Mouse (Mus musculus) MEL (cell line): ENCODE results near the gene Clec16a. TPM values are rescaled to one million over a fixed set of nuclear protein-coding genes. Genes with fewer than 3 reads are reported as not detected.

Experiments
- DNase-seq: peaks from one replicate; pipeline ENCODE4 v3.0.0; 2011; ENCODE audit warnings: low read depth, low spot score
- H3K27ac ChIP-seq: 2 replicates; pipeline ENCODE4 v1.5.1; 2012; ENCODE audit warnings: low read depth, mild to moderate bottlenecking, control low read depth, low read length, moderate library complexity; ENCODE audit not compliant: control insufficient read depth
- H3K27me3 ChIP-seq, 2 experiments: fragments of 150-350 bp in 1 of 2; sonication (generic) in 1 of 2; 2 replicates each; pipeline ENCODE4 v1.6.1; 2012; ENCODE audit warnings: low read length in 2 of 2, mild to moderate bottlenecking in 2 of 2, improper control_type of control experiment in 1 of 2, moderate library complexity in 1 of 2; ENCODE audit not compliant: insufficient read depth in 2 of 2, control insufficient read depth in 1 of 2
- H3K36me3 ChIP-seq, 2 experiments: 2 replicates each; pipeline ENCODE4 v1.6.1; 2012 to 2014; ENCODE audit warnings: low read length in 2 of 2, improper control_type of control experiment in 1 of 2, inconsistent platforms in 1 of 2, mild to moderate bottlenecking in 1 of 2; ENCODE audit not compliant: insufficient read depth in 2 of 2, control insufficient read depth in 1 of 2
- H3K4me1 ChIP-seq, 2 experiments: fragments of 150-350 bp in 1 of 2; sonication (generic) in 1 of 2; 2 replicates each; pipeline ENCODE4 v1.6.1; 2012; ENCODE audit warnings: low read length in 2 of 2, improper control_type of control experiment in 1 of 2, mild to moderate bottlenecking in 1 of 2; ENCODE audit not compliant: insufficient read depth in 2 of 2, control insufficient read depth in 1 of 2
- H3K4me3 ChIP-seq, 2 experiments: fragments of 150-350 bp in 1 of 2; sonication (generic) in 1 of 2; 2 replicates each; pipeline ENCODE4 v1.5.1; 2012; ENCODE audit warnings: low read depth in 2 of 2, low read length in 2 of 2, mild to moderate bottlenecking in 2 of 2, moderate library complexity in 2 of 2, control low read depth in 1 of 2, improper control_type of control experiment in 1 of 2; ENCODE audit not compliant: control insufficient read depth in 1 of 2, insufficient read depth in 1 of 2
- H3K79me2 ChIP-seq: 2 replicates; pipeline ENCODE4 v1.6.1; 2012; ENCODE audit warnings: mild to moderate bottlenecking, low read length, moderate library complexity; ENCODE audit not compliant: control insufficient read depth, poor library complexity, insufficient read depth
- H3K9ac ChIP-seq: 2 replicates; pipeline ENCODE4 v1.6.1; 2012; ENCODE audit warnings: low read depth, mild to moderate bottlenecking, control low read depth, low read length, moderate library complexity; ENCODE audit not compliant: control insufficient read depth, poor library complexity, severe bottlenecking
- H3K9me3 ChIP-seq: fragments of 150-350 bp; sonication (generic); replicated peaks from 2 replicates; pipeline ENCODE4 v1.6.1; 2012; ENCODE audit warnings: mild to moderate bottlenecking, low read length, improper control_type of control experiment, moderate library complexity; ENCODE audit not compliant: insufficient read depth
- BHLHE40 ChIP-seq: IDR thresholded peaks from 2 replicates; pipeline ENCODE4 v1.6.1; 2012; ENCODE audit warnings: low read depth, mild to moderate bottlenecking, inconsistent platforms, low read length, improper control_type of control experiment, borderline replicate concordance
- CHD1 ChIP-seq: IDR thresholded peaks from 2 replicates; pipeline ENCODE4 v1.6.1; 2012; ENCODE audit warnings: low read depth, mild to moderate bottlenecking, inconsistent platforms, low read length, improper control_type of control experiment
- CHD2 ChIP-seq: IDR thresholded peaks from 2 replicates; pipeline ENCODE4 v1.6.1; 2011; ENCODE audit warnings: low read length, improper control_type of control experiment
- GATA1 ChIP-seq: IDR thresholded peaks from 2 replicates; pipeline ENCODE4 v1.6.1; 2011; ENCODE audit warnings: low read depth, low read length, improper control_type of control experiment
- HCFC1 ChIP-seq: IDR thresholded peaks from 2 replicates; pipeline ENCODE4 v1.6.1; 2012; ENCODE audit warnings: low read depth, mild to moderate bottlenecking, inconsistent platforms, low read length, improper control_type of control experiment, moderate library complexity
- KAT2A ChIP-seq: conservative IDR thresholded peaks from 2 replicates; pipeline ENCODE4 v1.6.1; 2012; ENCODE audit warnings: low read depth, low read length, improper control_type of control experiment, inconsistent platforms
- MAFK ChIP-seq: IDR thresholded peaks from 2 replicates; pipeline ENCODE4 v1.6.1; 2011; ENCODE audit warnings: low read depth, mild to moderate bottlenecking, low read length, improper control_type of control experiment, borderline replicate concordance
- MAX ChIP-seq: IDR thresholded peaks from 2 replicates; pipeline ENCODE4 v1.6.1; 2011; ENCODE audit warnings: low read length, improper control_type of control experiment
- MEF2A ChIP-seq: IDR thresholded peaks from 2 replicates; pipeline ENCODE4 v1.6.1; 2014; ENCODE audit warnings: low read depth, mild to moderate bottlenecking, inconsistent platforms, low read length, improper control_type of control experiment; ENCODE audit not compliant: poor library complexity, insufficient replicate concordance, severe bottlenecking; ENCODE audit errors: extremely low read depth
- MXI1 ChIP-seq: IDR thresholded peaks from 2 replicates; pipeline ENCODE4 v1.6.1; 2011; ENCODE audit warnings: mild to moderate bottlenecking, low read depth, low read length, improper control_type of control experiment
- POLR2AphosphoS5 ChIP-seq: IDR thresholded peaks from 2 replicates; pipeline ENCODE4 v1.6.1; 2012; ENCODE audit warnings: low read depth, borderline replicate concordance, mild to moderate bottlenecking, inconsistent platforms, low read length, moderate library complexity, mixed read lengths
- RAD21 ChIP-seq: IDR thresholded peaks from 2 replicates; pipeline ENCODE4 v1.6.1; 2011; ENCODE audit warnings: mild to moderate bottlenecking, low read depth, low read length, improper control_type of control experiment
- RCOR1 ChIP-seq: IDR thresholded peaks from 2 replicates; pipeline ENCODE4 v1.6.1; 2012; ENCODE audit warnings: low read depth, mild to moderate bottlenecking, inconsistent platforms, low read length, improper control_type of control experiment
- USF2 ChIP-seq, 2 experiments: IDR thresholded peaks; 2 replicates each; pipeline ENCODE4 v1.6.1; 2011 to 2012; ENCODE audit warnings: improper control_type of control experiment in 2 of 2, low read length in 2 of 2, borderline replicate concordance in 1 of 2, inconsistent platforms in 1 of 2, low read depth in 1 of 2, mild to moderate bottlenecking in 1 of 2; ENCODE audit not compliant: insufficient read depth in 1 of 2
- ZC3H11A ChIP-seq: IDR thresholded peaks from 2 replicates; pipeline ENCODE4 v1.6.1; 2012; ENCODE audit warnings: low read depth, mild to moderate bottlenecking, inconsistent platforms, low read length, improper control_type of control experiment
- polyA plus RNA-seq, 2 experiments: library from polyadenylated mRNA; stranded (reverse) in 1 of 2; unstranded in 1 of 2; fragments of >175 nt in 1 of 2; fragments of >200 nt in 1 of 2; gene quantifications; 2 replicates each; pipeline versions ENCODE4 v1.2.1 to v1.2.4; 2012; ENCODE audit warnings: low replicate concordance in 2 of 2, low read depth in 1 of 2; ENCODE audit not compliant: insufficient read length in 2 of 2, insufficient read depth in 1 of 2, missing spikeins in 1 of 2
- total RNA-seq: library from RNA; depleted of rRNA; stranded (reverse); fragments of 300-350 nt; gene quantifications from 2 replicates; pipeline ENCODE4 v1.2.3, GENCODE M21; 2012

Gene Clec16a
- total and polyA plus RNA-seq, 3 experiments: 10.4 to 49.3 (median 22.1) TPM

GRCm38 (mm10) chr16:10697861-10698659, 152.9 kb downstream of the Clec16a start:
- Histone ChIP-seq H3K79me2 (no peaks in the 10 kb centered on the region), H3K36me3 (peaks cover 0 to 5% of the 10 kb centered on the region in 2 experiments; a peak in 3 of 4 replicates), H3K9ac (no peak overlapping the region), H3K27me3 (no peaks in the 10 kb centered on the region), H3K27ac (no peak overlapping the region), H3K4me3 (no peak overlapping the region), H3K4me1 (peaks cover 0 to 11% of the 10 kb centered on the region in 2 experiments; a peak in 3 of 4 replicates), H3K9me3 (no peaks in the 10 kb centered on the region)
- TF ChIP-seq MAFK: no peak
- TF ChIP-seq HCFC1: no peak
- TF ChIP-seq MXI1: no peak
- no peak for TF ChIP-seq POLR2AphosphoS5
- TF ChIP-seq ZC3H11A: no peak
- no peak for TF ChIP-seq CHD2
- no peak for TF ChIP-seq GATA1
- TF ChIP-seq MAX: no peak
- no peak for DNase-seq

- H3K27me3 ChIP-seq: no peaks in the 10 kb centered on the region
- no peaks in the 10 kb centered on the region for H3K79me2 ChIP-seq
- no peak overlapping the region for H3K4me3 ChIP-seq
- no peak overlapping the region for H3K27ac ChIP-seq
- H3K9ac ChIP-seq: no peak overlapping the region
- H3K9me3 ChIP-seq: no peaks in the 10 kb centered on the region
- H3K4me1 ChIP-seq: peaks cover 0 to 8% of the 10 kb centered on the region in 2 experiments; a peak in 2 of 4 replicates
- TF ChIP-seq MEF2A (no peak), RCOR1 (no peak), BHLHE40 (no peak), USF2 (IDR thresholded peaks at IDR 0.05; ENCODE audit: borderline replicate concordance in 1 of 2, insufficient read depth in 1 of 2, low read depth in 1 of 2, low read length in 2 of 2) (no peak), RAD21 (no peak), ZC3H11A (no peak), KAT2A (no peak), CHD1 (no peak)
- TF ChIP-seq, all 39 proteins: peak for 0
- H3K36me3 ChIP-seq: peaks cover 0 to 2% of the 10 kb centered on the region in 2 experiments; a peak in 2 of 4 replicates
- no peak for DNase-seq
Measured at GRCm38 (mm10) chr16:10699316-10699715, 154.2 kb downstream of the Clec16a start.
